Mouse (Mus musculus) lung, adult 2 months (tissue): ENCODE data around the gene Heatr5b.

Experiments
- CTCF ChIP-seq: fragments of 200-500 bp; IDR thresholded peaks from 2 replicates; pipeline ENCODE4 v1.5.1; 2011; ENCODE audit warnings: mild to moderate bottlenecking, low read length, control low read depth; ENCODE audit not compliant: insufficient read depth
- POLR2A ChIP-seq: fragments of 200-500 bp; IDR thresholded peaks from 2 replicates; pipeline ENCODE4 v1.6.1; 2011; ENCODE audit warnings: low read depth, mild to moderate bottlenecking, control low read depth, low read length, borderline replicate concordance; ENCODE audit errors: extremely low read depth

GRCm38 (mm10) chr17:78856243-78856642 lies 21.1 kb upstream of the Heatr5b start:
- TF ChIP-seq CTCF (no peak), POLR2A (no peak)
